Mouse (Mus musculus) layer of hippocampus, postnatal 14 days (tissue): ENCODE measurements around the gene Pdha2. TPM values are rescaled to one million over a fixed set of nuclear protein-coding genes. Genes with fewer than 3 reads are reported as not detected.

ENCODE experiments used
- DNase-seq, 2 experiments: peaks; one replicate each; pipeline ENCODE4 v3.0.0; 2021 to 2022; ENCODE audit warnings: low spot score in 2 of 2, mixed read lengths in 1 of 2
- long read RNA-seq, 2 experiments: library from polyadenylated mRNA; stranded (forward); transcript quantifications; one replicate each; pipeline ENCODE4 v2.0.0; 2021
- total RNA-seq, 2 experiments: library from RNA; stranded (reverse); gene quantifications; 2 replicates each; pipeline ENCODE4 v1.2.3; 2021

Gene Pdha2
- total RNA-seq, result not detected
- long read RNA-seq, experiment 1, result 0 reads
- long read RNA-seq, experiment 2, result 0 reads

GRCm38 (mm10) chr3:141212255-141212654 is at the start of gene Pdha2:
Gene Pdha2 (minus strand): TSS chr3:141212355.
- no peak for DNase-seq

DNA sequence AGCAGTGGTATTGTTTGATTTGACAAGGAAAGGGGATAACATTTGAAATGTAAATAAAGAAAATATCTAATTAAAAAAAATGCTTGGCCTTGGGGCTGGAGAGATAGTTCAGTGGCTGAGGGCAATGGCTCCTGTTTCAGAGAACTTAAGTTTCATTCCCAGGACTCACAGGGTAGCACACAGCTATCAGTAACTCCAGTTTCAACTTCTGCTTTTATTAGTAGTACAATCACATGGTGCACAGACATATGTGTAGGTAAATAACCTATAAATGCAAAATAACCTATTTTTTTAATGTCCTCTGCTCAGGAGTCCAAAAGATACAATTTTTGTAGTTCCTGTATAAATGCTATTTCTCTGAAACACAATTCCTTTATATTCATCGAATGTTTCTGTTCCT is 48.4 kb upstream of the Pdha2 start:
- DNase-seq, result no peak

DNA sequence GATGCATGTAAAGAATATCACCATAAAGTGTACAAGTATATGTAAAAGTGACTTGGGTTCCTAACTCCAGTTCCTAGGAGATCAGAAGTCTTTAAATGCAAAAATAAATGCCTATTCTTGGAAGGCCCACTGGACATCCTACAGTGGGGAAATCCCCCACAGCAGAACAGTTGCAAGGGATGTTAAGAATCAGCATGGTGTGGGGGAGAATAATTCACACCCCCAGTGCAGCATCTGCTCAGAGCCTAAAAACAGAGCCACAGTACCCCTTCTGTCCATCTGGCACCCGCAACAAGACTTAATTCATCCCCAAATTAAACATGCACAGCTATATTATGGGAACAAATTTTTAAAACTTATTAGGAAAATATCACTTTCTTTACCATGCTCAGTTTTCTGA is 39.3 kb upstream of the Pdha2 start:
- DNase-seq, result peak in 1 of 2 experiments; percentile 46

DNA sequence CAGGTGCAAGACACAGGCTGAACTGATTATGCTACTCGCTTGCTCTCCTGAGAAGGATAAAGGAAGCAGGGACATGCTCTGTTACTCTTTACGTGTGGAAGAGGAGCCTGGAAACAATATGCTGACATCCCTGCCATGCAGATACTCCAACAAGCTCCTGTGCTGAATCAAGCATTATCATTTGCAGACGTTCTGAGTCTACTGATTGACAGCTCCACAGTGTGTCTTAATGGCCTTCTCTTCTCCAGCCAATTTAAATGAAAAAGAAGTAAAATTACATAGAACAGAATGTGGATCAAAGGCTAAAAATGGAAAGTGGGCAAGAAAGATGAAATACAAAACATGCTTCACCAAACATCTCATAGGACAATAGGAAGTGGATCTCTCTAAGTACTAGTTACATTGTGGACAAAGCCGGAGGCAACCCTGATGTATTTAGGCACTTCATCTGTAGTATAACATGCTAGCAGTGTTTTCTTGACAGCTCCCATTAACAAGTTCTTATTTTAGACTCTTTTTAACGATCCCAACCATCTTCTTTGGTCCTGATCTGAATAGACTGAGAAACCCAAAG is 32.7 kb upstream of the Pdha2 start:
- no peak for DNase-seq

DNA sequence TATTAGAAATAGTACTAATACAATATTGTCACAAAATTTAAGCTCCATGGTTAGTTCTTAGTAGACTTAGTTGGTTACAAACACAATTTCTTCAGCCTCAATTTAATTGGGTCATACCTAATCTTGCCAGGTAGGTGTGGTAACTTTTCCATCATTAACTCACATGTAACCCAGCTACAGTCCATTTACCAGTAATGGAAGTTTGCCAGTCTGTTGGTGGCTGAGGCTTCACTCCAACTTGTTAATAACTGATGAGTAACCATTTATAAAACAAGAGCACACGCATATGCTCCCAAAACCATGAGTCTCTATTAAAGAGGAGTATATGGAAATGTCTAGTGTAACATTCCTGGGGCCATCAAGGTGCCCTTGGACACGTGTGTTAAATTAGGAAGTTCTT is 25.9 kb upstream of the Pdha2 start:
- no peak for DNase-seq

- DNase-seq, result no peak
Measured at GRCm38 (mm10) chr3:141229148-141229547, 17.0 kb upstream of the Pdha2 start.

DNA sequence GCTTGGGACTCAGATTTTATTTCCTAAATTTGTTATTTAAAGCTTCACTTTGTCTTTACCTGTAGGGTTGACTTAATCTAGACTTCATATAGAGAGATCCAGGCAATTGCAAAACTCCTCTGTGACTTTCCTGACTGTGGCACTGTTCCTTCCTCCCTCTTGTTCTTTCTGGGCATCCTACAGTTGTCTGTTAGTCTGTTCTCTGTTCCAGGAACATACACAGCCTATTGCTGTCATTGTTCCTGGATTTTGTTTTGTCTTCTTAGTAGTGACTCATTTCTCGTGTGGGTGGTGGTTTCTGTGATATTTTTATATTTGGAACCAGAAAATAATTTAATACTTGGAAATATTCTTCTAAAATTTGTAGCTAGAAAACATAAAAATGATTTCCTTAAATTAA is 10.2 kb upstream of the Pdha2 start:
- DNase-seq, result peak in 1 of 2 experiments; percentile 7

DNA sequence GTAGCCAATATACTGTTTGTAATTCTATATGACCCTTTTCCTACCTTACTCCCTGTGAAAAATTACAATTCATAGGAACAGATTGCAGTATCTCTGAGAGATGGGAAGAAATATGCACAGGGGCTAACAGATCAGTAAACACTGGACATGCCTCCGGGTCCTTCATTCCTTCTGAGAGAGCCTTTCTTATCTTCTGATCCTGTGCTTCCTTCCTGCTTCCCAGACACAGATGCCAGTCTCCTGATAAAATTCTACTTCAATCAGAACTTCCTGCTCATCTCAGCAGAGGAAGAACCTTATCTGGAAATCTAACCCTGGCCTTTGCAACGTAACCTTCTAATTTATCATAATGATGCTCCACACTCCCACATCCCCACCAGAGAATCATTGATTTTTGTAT is 6.4 kb upstream of the Pdha2 start:
- no peak for DNase-seq

- no peak for DNase-seq
Measured at GRCm38 (mm10) chr3:141216999-141217398, 4.8 kb upstream of the Pdha2 start.

DNA sequence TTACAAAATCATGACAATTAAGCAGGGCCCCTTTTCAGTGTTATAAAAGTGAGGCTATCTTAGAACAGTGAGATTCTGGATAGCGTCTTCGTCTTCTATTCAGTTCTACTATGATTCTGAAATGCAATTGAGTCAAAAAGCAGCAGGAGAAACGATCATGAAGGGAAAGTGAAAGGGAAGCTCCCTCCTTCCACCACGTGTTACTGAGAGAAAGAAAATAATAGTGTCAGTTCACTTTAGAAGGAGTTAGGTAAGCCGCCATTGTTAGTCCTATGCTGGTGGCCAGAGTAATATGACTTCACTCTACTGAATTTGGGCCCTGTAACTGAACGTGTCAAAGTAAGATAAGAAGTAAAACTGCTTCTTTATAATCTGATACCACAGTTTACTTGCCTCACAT is 4.1 kb upstream of the Pdha2 start:
- no peak for DNase-seq

GRCm38 (mm10) chr3:141214789-141215188 is 2.6 kb upstream of the Pdha2 start:
- peak in 1 of 2 experiments; percentile 6 for DNase-seq

DNA sequence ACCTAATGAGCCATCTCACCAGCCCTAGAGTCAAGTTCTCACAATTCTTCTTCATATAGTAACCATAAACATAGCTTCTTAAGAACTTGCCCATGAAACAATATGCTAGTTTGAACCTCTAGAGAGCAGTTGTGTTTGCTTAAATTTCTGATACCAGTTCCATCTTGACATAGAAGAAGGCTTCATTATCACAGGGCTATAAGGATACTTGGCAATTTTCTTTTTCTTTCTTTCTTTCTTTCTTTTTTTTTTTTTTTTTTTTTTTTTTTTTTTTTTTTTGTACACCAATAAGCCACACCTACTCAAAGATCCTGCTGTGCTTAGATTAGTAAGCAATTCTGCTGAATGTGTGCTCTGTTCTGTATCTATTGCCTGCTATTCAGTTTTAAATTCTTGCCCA is 2.0 kb upstream of the Pdha2 start:
- DNase-seq, result no peak

DNA sequence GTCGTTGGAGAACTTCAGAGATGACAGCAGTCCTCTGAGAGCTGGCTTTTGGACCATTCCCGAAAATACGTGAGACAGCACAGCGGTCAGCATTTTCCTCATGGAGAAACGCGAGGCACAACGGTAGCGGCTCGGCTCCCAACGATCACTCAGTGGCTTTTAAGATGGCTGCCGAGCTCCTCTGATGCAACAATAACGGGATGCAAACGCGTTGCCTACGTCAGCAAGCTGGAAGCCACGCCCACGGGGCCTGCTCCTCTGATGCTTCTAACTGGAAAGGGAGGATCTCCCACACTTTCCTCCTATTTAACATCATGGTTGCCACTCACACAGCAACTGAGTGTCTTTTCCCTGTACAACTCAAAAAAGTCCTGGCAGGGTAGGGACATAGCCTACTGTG is 511 bp downstream of the Pdha2 start:
- DNase-seq, result no peak

- DNase-seq, result no peak
Measured at GRCm38 (mm10) chr3:141201766-141202165, 10.4 kb downstream of the Pdha2 start.

DNA sequence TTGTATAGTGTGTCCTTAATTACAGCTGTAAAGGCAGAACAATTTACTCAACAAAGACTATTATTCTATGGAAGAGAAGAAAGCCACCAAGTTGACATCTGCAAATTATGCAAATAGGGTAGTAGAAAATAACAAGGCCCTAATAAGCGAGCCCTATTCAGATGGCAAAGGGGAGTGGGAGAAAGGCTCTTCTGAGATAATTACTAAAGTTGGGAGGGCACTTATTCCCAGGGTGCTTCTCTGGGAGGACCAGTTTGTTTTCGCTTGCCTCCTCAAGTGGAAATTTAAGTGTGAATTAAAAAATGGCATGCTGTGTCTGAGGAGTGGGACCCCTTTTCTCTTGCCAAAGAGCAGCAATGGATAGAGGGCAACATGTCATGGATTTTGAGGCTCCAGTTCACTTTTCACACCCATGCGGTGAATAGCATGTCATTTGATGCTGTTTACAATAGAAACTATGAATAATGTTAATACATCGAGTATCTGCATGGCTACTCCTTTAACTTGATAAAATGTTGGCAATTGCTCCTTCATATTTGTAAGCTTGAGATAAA is 14.8 kb downstream of the Pdha2 start:
- no peak for DNase-seq

- DNase-seq, result no peak
Measured at GRCm38 (mm10) chr3:141191653-141192052, 20.5 kb downstream of the Pdha2 start.

DNA sequence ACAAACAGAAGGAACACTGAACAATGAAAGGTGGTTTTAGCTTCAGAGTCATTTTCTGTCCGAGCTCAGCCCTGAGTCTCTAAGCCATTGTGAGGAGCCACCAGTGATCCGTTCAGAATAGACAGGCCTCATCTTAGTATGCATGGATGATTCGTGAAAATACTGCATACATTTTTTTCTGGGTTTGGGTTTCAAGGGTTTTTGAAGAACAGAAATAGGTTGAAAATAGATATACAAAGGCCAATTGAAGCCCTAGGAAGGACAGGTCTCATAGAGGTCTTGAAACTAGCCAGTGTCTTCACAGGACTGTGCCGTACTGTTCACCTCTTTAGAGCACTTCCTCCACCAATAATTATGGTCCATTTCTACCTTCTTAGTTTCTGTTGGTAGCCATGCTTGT is 21.7 kb downstream of the Pdha2 start:
- DNase-seq, result no peak

- peak; percentile 3 to 71 for DNase-seq
Measured at GRCm38 (mm10) chr3:141160986-141161385, 51.2 kb downstream of the Pdha2 start.
